Mouse (Mus musculus) hindbrain, embryonic 15.5 days (tissue): Measurements from ENCODE around the gene Elmo1. TPM values are rescaled to one million over a fixed set of nuclear protein-coding genes. Genes with fewer than 3 reads are reported as not detected.
A peak's percentile ranks its signal among the peaks of the same experiment; 100 is the strongest.

Experiments used
- ATAC-seq: fragments of 200-750 bp; cut with Nextera tagmentation; 2 replicates; pipeline ENCODE4 v1.8.0; 2017; ENCODE audit warnings: low read depth, moderate number of reproducible peaks, moderate TSS enrichment; ENCODE audit not compliant: low FRiP score
- H3K27ac ChIP-seq: fragments of 300-500 bp; sonication (generic); replicated peaks from 2 replicates; pipeline ENCODE4 v1.5.1; 2015; ENCODE audit warnings: mild to moderate bottlenecking, inconsistent platforms
- H3K27me3 ChIP-seq: fragments of 300-500 bp; sonication (generic); 2 replicates; pipeline ENCODE4 v1.6.1; 2015; ENCODE audit warnings: control low read depth, inconsistent platforms
- H3K36me3 ChIP-seq: fragments of 300-500 bp; sonication (generic); 2 replicates; pipeline ENCODE4 v1.6.1; 2015; ENCODE audit warnings: control low read depth, inconsistent platforms
- H3K4me1 ChIP-seq: fragments of 300-500 bp; sonication (generic); replicated peaks from 2 replicates; pipeline ENCODE4 v1.6.1; 2015; ENCODE audit warnings: control low read depth, inconsistent platforms
- H3K4me2 ChIP-seq: fragments of 300-500 bp; sonication (generic); 2 replicates; pipeline ENCODE4 v1.6.1; 2015; ENCODE audit warnings: moderate library complexity, mild to moderate bottlenecking, inconsistent platforms
- H3K4me3 ChIP-seq: fragments of 300-500 bp; sonication (generic); 2 replicates; pipeline ENCODE4 v1.5.1; 2015; ENCODE audit warnings: mild to moderate bottlenecking, inconsistent platforms
- H3K9ac ChIP-seq: fragments of 300-500 bp; sonication (generic); 2 replicates; pipeline ENCODE4 v1.6.1; 2015; ENCODE audit warnings: inconsistent platforms
- H3K9me3 ChIP-seq: fragments of 300-500 bp; sonication (generic); 2 replicates; pipeline ENCODE4 v1.6.1; 2016; ENCODE audit warnings: control low read depth, inconsistent platforms
- WGBS: fragments of 180-500 bp; shearing (Covaris S2); methylation state at CpG from one replicate; pipeline ENCODE4 v1.1.7; 2015; 5-methylcytosine and 5-hydroxymethylcytosine counted together
- polyA plus RNA-seq: library from polyadenylated mRNA; unstranded; fragments of >200 nt; fragmentation: Nextera tagmentation; extraction: Ambion mirVana; gene quantifications from 2 replicates; pipeline ENCODE4 v1.2.1, GENCODE M21; 2015

Elmo1 gene
- polyA plus RNA-seq, 1 experiment from 2014 or later: 47.9 TPM

DNA sequence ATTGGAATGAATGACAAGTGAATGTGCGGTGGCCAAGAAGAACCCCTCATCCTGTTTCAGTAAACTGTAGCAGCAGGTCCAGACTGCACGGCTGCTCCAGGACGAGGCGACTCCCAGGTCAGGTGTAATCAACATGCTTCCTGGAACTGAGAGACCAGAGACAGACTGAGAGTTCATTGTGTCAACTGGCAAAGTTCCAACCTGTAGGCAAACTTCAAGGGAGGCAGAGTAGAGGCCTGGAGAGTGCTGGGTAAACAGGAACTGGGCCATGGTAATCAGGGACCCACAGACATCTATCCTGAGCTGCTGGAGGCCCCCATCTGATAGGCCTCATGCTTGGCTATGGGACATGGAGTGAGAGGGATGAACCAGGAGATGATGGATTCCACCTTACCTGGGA, 57.3 kb downstream of the Elmo1 start:
- Histone ChIP-seq H3K27ac (no peak overlapping the region), H3K27me3 (no peaks in the 10 kb centered on the region), H3K4me2 (no peak overlapping the region), H3K4me3 (no peak overlapping the region), H3K9me3 (no peaks in the 10 kb centered on the region), H3K36me3 (no peaks in the 10 kb centered on the region), H3K4me1 (no peaks in the 10 kb centered on the region), H3K9ac (no peak overlapping the region)
- 86% methylated on average over 4 of the region's 4 CpGs for WGBS
- ATAC-seq: peak; percentile 51; the same call in 1 of the 2 replicates

DNA sequence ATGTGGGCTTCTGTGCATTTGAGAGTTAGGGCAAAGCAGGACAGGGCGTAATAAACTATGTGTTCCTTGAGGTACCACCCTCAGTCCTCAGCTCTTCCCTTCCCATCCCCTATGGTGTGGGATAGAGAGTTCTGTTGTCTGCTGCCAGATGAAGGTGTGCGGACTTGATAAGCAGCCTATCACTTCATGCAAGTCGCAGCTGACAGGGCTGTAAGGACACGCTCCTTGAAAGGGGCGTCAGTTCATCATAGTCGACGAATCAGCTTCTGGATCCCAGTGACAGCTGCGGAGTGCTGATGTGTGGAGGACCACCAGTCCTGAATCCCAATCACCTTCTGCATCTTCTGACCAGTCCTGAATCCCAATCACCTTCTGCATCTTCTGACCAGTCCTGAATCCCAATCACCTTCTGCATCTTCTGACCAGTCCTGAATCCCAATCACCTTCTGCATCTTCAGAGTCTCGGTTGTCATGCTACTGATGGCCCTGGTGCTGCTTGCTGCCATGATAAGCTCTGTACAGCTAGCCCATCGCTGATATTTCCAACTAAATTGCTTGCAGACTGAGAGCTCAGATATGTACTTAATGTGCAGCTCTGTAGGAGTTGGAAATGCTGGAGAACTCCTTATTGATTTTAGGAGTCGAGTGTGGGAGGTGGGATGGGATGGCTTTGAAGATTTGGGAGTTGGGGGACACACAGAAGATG, 59.9 kb downstream of the Elmo1 start:
- H3K4me1 ChIP-seq: no peaks in the 10 kb centered on the region
- no peak overlapping the region for H3K4me2 ChIP-seq
- ATAC-seq: peak; percentile 42; the same call in 1 of the 2 replicates
- WGBS: 86% methylated on average over 11 of the region's 11 CpGs
- H3K27me3 ChIP-seq: no peaks in the 10 kb centered on the region
- H3K27ac ChIP-seq: no peak overlapping the region
- H3K36me3 ChIP-seq: no peaks in the 10 kb centered on the region
- H3K9me3 ChIP-seq: no peaks in the 10 kb centered on the region
- H3K9ac ChIP-seq: no peak overlapping the region
- H3K4me3 ChIP-seq: no peak overlapping the region

DNA sequence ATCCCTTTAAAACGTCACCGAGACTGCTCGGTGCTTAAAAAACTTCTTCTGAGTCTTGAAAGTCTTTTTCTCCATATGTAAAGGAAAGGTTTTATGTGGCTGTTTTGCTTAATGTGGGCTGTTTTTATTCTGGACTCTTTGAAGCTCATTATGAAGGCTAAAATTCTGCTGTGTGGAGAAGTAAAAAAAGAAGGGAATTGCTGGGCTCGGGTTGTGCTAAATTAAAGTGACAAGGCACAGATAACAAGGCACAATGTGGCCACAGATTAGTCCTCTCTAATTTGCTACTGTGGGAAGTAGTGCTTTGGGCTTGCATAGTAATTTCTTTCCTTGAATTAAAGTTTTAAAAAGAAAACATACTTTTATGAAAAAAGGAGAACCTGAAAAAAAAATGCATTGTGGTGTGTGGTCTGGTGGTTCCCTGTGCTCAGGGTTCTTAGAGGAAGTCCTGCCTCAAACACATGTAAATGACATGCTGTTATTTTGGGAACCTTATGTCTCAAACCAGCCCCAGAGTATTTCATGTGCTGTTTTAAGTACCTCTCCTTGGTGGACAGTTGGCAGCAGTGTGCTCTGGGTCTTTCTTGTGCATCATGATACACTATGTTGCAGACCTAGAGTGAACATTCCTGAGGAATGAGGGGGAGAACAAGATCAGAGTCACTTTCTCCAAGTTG, 61.0 kb downstream of the Elmo1 start:
- Histone ChIP-seq H3K4me2 (no peak overlapping the region), H3K27ac (no peak overlapping the region), H3K4me3 (no peak overlapping the region), H3K36me3 (no peaks in the 10 kb centered on the region), H3K9me3 (no peaks in the 10 kb centered on the region), H3K27me3 (no peaks in the 10 kb centered on the region), H3K4me1 (no peaks in the 10 kb centered on the region), H3K9ac (no peak overlapping the region)
- ATAC-seq: no peak
- 67% methylated on average over 4 of the region's 4 CpGs for whole genome bisulfite sequencing

DNA sequence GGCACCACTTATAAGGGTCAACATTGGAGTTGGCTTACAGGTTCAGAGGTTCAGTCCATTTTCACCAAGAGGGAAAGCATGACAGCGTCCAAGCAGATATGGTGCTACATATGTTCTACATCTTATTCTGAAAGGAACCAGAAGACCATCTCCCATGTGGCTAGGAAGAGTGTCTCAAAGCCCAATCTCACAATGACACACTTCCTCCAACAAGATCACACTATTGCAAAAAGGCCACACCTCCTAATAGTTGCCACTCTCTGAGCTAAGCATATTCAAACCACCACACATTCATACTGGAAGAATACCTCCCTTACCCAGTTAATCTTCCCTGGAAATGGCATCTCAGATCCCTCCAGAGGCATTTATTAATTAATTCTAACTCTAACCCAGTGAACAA, 66.7 kb downstream of the Elmo1 start:
- H3K9me3 ChIP-seq: no peaks in the 10 kb centered on the region
- no peaks in the 10 kb centered on the region for H3K4me1 ChIP-seq
- WGBS: 95% methylated on average over 1 of the region's 1 CpGs
- no peak overlapping the region for H3K9ac ChIP-seq
- no peaks in the 10 kb centered on the region for H3K36me3 ChIP-seq
- ATAC-seq: no peak
- H3K4me2 ChIP-seq: no peak overlapping the region
- no peaks in the 10 kb centered on the region for H3K27me3 ChIP-seq
- no peak overlapping the region for H3K27ac ChIP-seq
- no peak overlapping the region for H3K4me3 ChIP-seq

DNA sequence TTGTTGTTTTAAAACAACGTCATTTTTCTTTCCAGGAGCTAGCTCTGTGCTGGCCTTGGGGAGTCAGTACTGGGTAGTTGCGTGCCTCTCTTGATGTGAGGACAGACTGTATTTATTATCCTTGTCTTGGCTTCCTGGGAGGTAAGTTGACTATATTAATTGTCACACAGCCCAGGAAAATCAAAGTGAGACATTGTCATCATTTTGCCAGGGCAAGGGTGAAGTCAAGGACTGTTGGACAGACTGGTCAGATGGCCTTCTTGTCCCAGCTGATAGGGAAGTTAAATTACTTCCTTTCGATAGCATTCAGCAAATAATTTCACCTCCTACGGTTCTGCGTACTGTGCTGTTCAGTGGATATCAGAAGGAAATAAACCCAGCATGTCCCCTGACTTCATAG, 67.1 kb downstream of the Elmo1 start:
- Histone ChIP-seq H3K27me3 (no peaks in the 10 kb centered on the region), H3K9ac (no peak overlapping the region), H3K36me3 (no peaks in the 10 kb centered on the region), H3K27ac (no peak overlapping the region), H3K4me1 (no peaks in the 10 kb centered on the region), H3K4me2 (no peak overlapping the region), H3K9me3 (no peaks in the 10 kb centered on the region), H3K4me3 (no peak overlapping the region)
- WGBS: 75% methylated on average over 5 of the region's 5 CpGs
- ATAC-seq: no peak

DNA sequence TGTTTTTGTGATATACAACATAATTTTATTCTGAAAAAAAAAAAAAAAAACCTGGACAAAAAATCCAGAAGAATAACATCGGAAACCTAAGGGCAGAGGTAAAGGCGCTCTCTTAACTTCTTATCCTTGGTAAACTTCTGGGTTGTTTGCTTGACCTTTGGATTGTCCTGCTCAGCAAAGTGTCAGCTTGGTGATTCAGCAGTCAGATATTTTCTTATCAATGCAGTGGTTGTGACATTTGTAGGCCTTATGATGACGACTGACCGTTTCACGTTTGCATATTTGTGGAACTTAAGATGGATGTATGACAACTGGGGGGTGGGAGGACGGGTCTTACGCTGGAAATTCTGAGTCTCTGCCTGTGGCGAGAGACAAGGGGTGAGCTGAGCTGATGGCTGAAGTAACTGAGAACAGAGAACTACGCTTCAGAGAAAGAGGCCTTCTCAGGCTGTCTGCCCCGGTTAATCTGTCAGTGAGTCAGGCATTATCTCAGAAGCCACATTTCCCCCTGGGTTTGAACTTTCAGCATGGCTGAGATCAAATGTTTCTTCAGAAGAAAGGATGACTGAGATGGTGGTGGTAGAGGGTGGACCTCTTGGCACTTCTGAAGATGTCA, 73.1 kb downstream of the Elmo1 start:
- no peaks in the 10 kb centered on the region for H3K36me3 ChIP-seq
- no peak overlapping the region for H3K27ac ChIP-seq
- H3K4me1 ChIP-seq: no peaks in the 10 kb centered on the region
- H3K27me3 ChIP-seq: no peaks in the 10 kb centered on the region
- 81% methylated on average over 10 of the region's 10 CpGs for WGBS
- H3K9ac ChIP-seq: no peak overlapping the region
- H3K9me3 ChIP-seq: no peaks in the 10 kb centered on the region
- no peak overlapping the region for H3K4me3 ChIP-seq
- no peak overlapping the region for H3K4me2 ChIP-seq
- ATAC-seq: no peak

DNA sequence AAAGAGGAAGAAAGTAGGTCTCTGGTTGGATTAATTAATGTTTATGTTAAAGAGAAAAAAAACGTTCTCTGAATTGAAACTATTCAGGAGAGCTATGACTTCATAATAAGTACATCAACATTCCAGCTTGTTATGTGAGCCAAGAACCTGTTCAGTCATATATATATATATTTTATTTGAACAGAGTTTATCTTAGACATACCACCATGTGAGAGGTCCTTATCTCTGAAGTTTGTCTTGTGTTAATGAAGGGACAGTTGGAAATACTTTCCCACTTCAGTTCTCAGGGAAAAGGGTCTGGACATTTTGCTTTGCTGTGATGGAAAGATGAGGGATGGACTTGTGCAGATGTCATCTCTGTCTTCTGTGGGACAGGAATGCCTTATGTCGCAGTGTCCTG, 74.4 kb downstream of the Elmo1 start:
- ATAC-seq: no peak
- H3K9me3 ChIP-seq: no peaks in the 10 kb centered on the region
- 92% methylated on average over 2 of the region's 2 CpGs for WGBS

DNA sequence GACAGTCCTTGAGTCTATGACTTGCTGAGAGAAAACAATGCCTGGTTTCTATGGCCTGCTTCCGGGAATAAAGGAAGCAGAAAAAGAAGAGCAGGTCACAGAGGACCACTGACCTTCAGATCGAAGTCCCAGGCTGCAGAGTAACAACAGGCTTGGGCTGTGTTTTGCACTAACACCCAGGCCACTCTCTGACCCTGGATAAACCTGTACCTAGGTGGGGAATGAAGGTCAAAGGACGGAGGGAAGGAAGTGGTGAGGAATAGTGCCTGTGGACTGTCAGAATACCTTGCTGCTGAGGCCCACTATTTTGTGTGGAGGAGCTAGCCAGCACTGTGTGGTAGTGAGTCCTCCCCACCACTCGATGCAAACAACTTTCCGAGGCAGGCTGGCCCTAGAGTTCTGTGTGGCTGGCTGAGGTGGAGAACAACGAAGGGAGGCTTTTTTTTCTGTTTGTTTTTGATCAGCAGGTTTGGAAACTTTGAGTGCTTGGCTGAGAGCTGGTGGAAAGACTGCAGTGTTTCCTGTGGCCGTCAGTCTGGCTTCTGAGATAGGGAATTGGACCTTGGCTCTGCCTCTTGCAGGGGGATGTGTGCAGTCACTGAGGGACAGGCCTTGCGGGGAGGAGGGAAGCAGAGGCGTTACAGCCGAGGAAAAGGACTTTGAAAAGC, 83.7 kb downstream of the Elmo1 start:
- Histone ChIP-seq H3K27ac (no peak overlapping the region), H3K4me3 (no peak overlapping the region), H3K27me3 (no peaks in the 10 kb centered on the region), H3K4me1 (no peaks in the 10 kb centered on the region), H3K9ac (no peak overlapping the region), H3K4me2 (no peak overlapping the region), H3K36me3 (no peaks in the 10 kb centered on the region), H3K9me3 (no peaks in the 10 kb centered on the region)
- ATAC-seq: no peak
- 31% methylated on average over 10 of the region's 10 CpGs for WGBS

More for the DNA sequence above, 74.4 kb downstream of the Elmo1 start:
- H3K36me3 ChIP-seq: no peaks in the 10 kb centered on the region
- no peak overlapping the region for H3K4me2 ChIP-seq
- H3K27me3 ChIP-seq: no peaks in the 10 kb centered on the region
- no peak overlapping the region for H3K27ac ChIP-seq
- H3K4me1 ChIP-seq: no peaks in the 10 kb centered on the region
- H3K4me3 ChIP-seq: no peak overlapping the region
- H3K9ac ChIP-seq: no peak overlapping the region

DNA sequence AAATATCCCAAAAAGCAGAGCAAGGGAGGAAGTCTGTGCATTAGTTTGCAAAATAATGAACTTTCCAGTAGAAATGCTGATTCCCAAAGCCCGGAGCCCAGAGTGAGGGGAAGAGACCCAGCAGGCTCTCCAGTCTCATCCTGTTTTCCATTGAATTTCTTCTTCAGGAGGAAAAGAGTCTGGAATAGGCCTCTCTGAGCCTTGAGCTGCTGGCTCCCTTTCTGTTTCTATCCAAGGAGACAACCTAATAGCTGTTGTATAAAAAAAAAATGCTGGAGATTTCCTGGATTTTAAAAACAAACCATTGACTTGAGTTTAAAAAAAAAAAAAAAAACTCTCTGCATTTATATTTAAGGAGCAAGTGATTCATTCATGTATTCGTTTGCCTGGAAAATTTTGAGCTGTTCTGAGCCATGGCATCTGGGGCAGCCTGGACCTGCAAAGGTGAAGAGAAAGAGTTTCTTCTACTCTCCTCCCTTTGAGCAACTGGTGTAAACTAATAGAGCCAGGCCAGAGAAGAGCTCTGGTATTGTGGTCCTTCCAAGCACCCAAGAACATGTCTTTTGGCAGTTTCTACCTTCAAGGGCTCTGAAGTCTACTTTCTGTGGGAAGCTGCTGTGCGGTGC, 84.4 kb downstream of the Elmo1 start:
- 49% methylated on average over 3 of the region's 3 CpGs for WGBS
- H3K27ac ChIP-seq: no peak overlapping the region

DNA sequence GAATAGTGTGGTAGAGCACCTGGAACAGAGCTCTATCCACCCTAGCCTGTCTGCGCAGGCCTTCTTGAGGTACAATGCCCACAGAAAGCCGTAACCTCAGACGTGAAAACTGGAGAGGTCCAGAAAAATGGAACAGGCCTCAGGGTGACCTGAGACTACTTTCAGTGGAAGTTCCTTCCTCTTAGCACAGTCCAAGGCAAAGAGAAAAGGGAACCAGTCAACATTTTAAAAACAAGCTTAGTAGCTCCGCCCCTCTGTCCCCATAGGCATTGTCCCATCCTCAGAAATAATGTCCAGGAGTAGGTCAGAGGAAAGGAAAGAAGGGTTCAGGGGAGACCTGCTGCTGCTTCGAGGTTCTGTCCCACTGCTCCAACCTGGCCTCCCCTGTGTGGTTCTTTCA, 90.3 kb downstream of the Elmo1 start:
- Histone ChIP-seq H3K9me3 (no peaks in the 10 kb centered on the region), H3K4me2 (no peak overlapping the region), H3K36me3 (no peaks in the 10 kb centered on the region), H3K9ac (no peak overlapping the region), H3K27ac (no peak overlapping the region), H3K4me1 (peaks cover 18% of the 10 kb centered on the region), H3K27me3 (no peaks in the 10 kb centered on the region), H3K4me3 (no peak overlapping the region)
- ATAC-seq: no peak
- WGBS: 91% methylated on average over 5 of the region's 5 CpGs

More for the DNA sequence above, 84.4 kb downstream of the Elmo1 start:
- Histone ChIP-seq H3K4me1 (no peaks in the 10 kb centered on the region), H3K4me3 (no peak overlapping the region), H3K27me3 (no peaks in the 10 kb centered on the region), H3K9ac (no peak overlapping the region), H3K9me3 (no peaks in the 10 kb centered on the region), H3K36me3 (no peaks in the 10 kb centered on the region), H3K4me2 (no peak overlapping the region)
- no peak for ATAC-seq

DNA sequence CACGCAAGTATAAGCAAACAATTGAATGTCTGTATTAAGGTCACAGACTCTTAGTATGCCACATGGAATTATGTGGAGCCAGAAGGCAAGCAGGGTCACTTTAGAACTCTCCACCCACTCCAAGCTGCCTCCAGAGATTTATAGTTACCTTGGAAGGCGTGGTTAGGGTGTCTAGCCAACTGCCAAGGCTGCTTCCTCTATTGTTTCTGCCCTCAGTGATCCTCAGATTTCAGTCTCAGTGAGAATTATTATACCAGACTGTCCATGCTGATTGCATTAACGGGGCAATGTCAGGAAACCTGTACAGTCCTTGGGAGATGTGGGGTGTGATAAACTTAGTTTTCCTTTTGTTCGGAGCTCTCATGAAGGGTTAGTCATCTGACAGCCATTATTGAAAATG, 90.9 kb downstream of the Elmo1 start:
- H3K4me3 ChIP-seq: no peak overlapping the region
- no peaks in the 10 kb centered on the region for H3K27me3 ChIP-seq
- no peak overlapping the region for H3K4me2 ChIP-seq
- H3K27ac ChIP-seq: no peak overlapping the region
- no peak overlapping the region for H3K9ac ChIP-seq
- no peaks in the 10 kb centered on the region for H3K36me3 ChIP-seq
- WGBS: 82% methylated on average over 4 of the region's 4 CpGs
- no peak for ATAC-seq
- H3K4me1 ChIP-seq: peaks cover 18% of the 10 kb centered on the region
- H3K9me3 ChIP-seq: no peaks in the 10 kb centered on the region
